Mouse (Mus musculus): ENCODE data around the gene Akap2. TPM values are rescaled to one million over a fixed set of nuclear protein-coding genes. Genes with fewer than 3 reads are reported as not detected.

The Akap2 gene
- polyA plus RNA-seq, 1 experiment from 2014 or later, result 1.5 TPM

GRCm38 (mm10) chr4:57895140-57895539 is 177.7 kb downstream of the Akap2 start:
- no peak for DNase-seq
- Histone ChIP-seq H3K9me3 (replicated peaks) (no peaks in the 10 kb centered on the region), H3K4me3 (replicated peaks) (no peak overlapping the region), H3K9ac (no peak overlapping the region), H3K4me1 (replicated peaks) (no peaks in the 10 kb centered on the region), H3K4me2 (no peak overlapping the region), H3K27ac (no peak overlapping the region), H3K36me3 (no peaks in the 10 kb centered on the region), H3K27me3 (no peaks in the 10 kb centered on the region)
- ATAC-seq (ENCODE audit: low read depth), result no peak
- WGBS (ENCODE audit: insufficient replicate concordance), result 47% methylated on average over 5 of the region's 5 CpGs

GRCm38 (mm10) chr4:57895902-57896301 is 178.4 kb downstream of the Akap2 start:
- WGBS (ENCODE audit: insufficient replicate concordance), result 59% methylated on average over 6 of the region's 6 CpGs
- ATAC-seq (ENCODE audit: low read depth) (no peak), DNase-seq (no peak)
- Histone ChIP-seq H3K27me3 (no peaks in the 10 kb centered on the region), H3K27ac (no peak overlapping the region), H3K9ac (no peak overlapping the region), H3K9me3 (replicated peaks) (no peaks in the 10 kb centered on the region), H3K4me3 (replicated peaks) (no peak overlapping the region), H3K4me2 (no peak overlapping the region), H3K4me1 (replicated peaks) (no peaks in the 10 kb centered on the region), H3K36me3 (no peaks in the 10 kb centered on the region)

GRCm38 (mm10) chr4:57896631-57897030 is 179.2 kb downstream of the Akap2 start:
- no peak overlapping the region for H3K4me3 ChIP-seq (replicated peaks)
- no peaks in the 10 kb centered on the region for H3K9me3 ChIP-seq (replicated peaks)
- ATAC-seq (ENCODE audit: low read depth) (no peak), DNase-seq (no peak)
- H3K4me1 ChIP-seq (replicated peaks), result no peaks in the 10 kb centered on the region
- H3K9ac ChIP-seq, result no peak overlapping the region
- no peaks in the 10 kb centered on the region for H3K27me3 ChIP-seq
- no peaks in the 10 kb centered on the region for H3K36me3 ChIP-seq
- no peak overlapping the region for H3K27ac ChIP-seq
- 70% methylated on average over 3 of the region's 3 CpGs for WGBS (ENCODE audit: insufficient replicate concordance)
- H3K4me2 ChIP-seq, result no peak overlapping the region

- Histone ChIP-seq H3K4me1 (replicated peaks) (no peaks in the 10 kb centered on the region), H3K27ac (no peak overlapping the region)
These were observed 183.8 kb downstream of the Akap2 start for GRCm38 (mm10) chr4:57901210-57901609.

GRCm38 (mm10) chr4:57902619-57903018 is 185.2 kb downstream of the Akap2 start:
- Histone ChIP-seq H3K4me3 (replicated peaks) (no peak overlapping the region), H3K9me3 (replicated peaks) (no peaks in the 10 kb centered on the region), H3K27ac (no peak overlapping the region), H3K36me3 (no peaks in the 10 kb centered on the region), H3K9ac (no peak overlapping the region), H3K4me2 (no peak overlapping the region), H3K27me3 (no peaks in the 10 kb centered on the region), H3K4me1 (replicated peaks) (no peaks in the 10 kb centered on the region)
- DNase-seq (no peak), ATAC-seq (ENCODE audit: low read depth) (no peak)
- 36% methylated on average over 5 of the region's 5 CpGs for WGBS (ENCODE audit: insufficient replicate concordance)

More at GRCm38 (mm10) chr4:57901210-57901609, 183.8 kb downstream of the Akap2 start:
- Histone ChIP-seq H3K4me3 (replicated peaks) (no peak overlapping the region), H3K4me2 (no peak overlapping the region), H3K9ac (no peak overlapping the region), H3K9me3 (replicated peaks) (no peaks in the 10 kb centered on the region), H3K27me3 (no peaks in the 10 kb centered on the region), H3K36me3 (no peaks in the 10 kb centered on the region)
- DNase-seq, result no peak
- ATAC-seq (ENCODE audit: low read depth), result no peak
- WGBS (ENCODE audit: insufficient replicate concordance), result 5% methylated on average over 4 of the region's 4 CpGs

- H3K27ac ChIP-seq, result no peak overlapping the region
- no peak overlapping the region for H3K4me3 ChIP-seq (replicated peaks)
- no peak for ATAC-seq (ENCODE audit: low read depth)
- H3K4me1 ChIP-seq (replicated peaks), result no peaks in the 10 kb centered on the region
- no peak overlapping the region for H3K9ac ChIP-seq
- no peaks in the 10 kb centered on the region for H3K9me3 ChIP-seq (replicated peaks)
- 4% methylated on average over 5 of the region's 5 CpGs for WGBS (ENCODE audit: insufficient replicate concordance)
- H3K36me3 ChIP-seq, result no peaks in the 10 kb centered on the region
- H3K4me2 ChIP-seq, result no peak overlapping the region
- DNase-seq, result peak; percentile 11
- no peaks in the 10 kb centered on the region for H3K27me3 ChIP-seq
These were observed 186.8 kb downstream of the Akap2 start for GRCm38 (mm10) chr4:57904211-57904610.

- DNase-seq, result no peak
- Histone ChIP-seq H3K4me2 (no peak overlapping the region), H3K4me3 (replicated peaks) (no peak overlapping the region), H3K9ac (no peak overlapping the region), H3K36me3 (no peaks in the 10 kb centered on the region), H3K9me3 (replicated peaks) (no peaks in the 10 kb centered on the region), H3K4me1 (replicated peaks) (no peaks in the 10 kb centered on the region), H3K27ac (no peak overlapping the region), H3K27me3 (no peaks in the 10 kb centered on the region)
- WGBS (ENCODE audit: insufficient replicate concordance), result 34% methylated on average over 9 of the region's 9 CpGs
- ATAC-seq (ENCODE audit: low read depth), result no peak
These were observed 187.2 kb downstream of the Akap2 start for GRCm38 (mm10) chr4:57904638-57905037.

- H3K9ac ChIP-seq, result no peak overlapping the region
- no peaks in the 10 kb centered on the region for H3K9me3 ChIP-seq (replicated peaks)
- H3K4me1 ChIP-seq (replicated peaks), result no peaks in the 10 kb centered on the region
- no peaks in the 10 kb centered on the region for H3K36me3 ChIP-seq
- H3K4me3 ChIP-seq (replicated peaks), result no peak overlapping the region
- WGBS (ENCODE audit: insufficient replicate concordance), result 40% methylated on average over 2 of the region's 2 CpGs
- ATAC-seq (ENCODE audit: low read depth) (no peak), DNase-seq (no peak)
- H3K4me2 ChIP-seq, result no peak overlapping the region
- no peak overlapping the region for H3K27ac ChIP-seq
- no peaks in the 10 kb centered on the region for H3K27me3 ChIP-seq
These were observed 189.3 kb downstream of the Akap2 start for GRCm38 (mm10) chr4:57906708-57907107.

- Histone ChIP-seq H3K9ac (no peak overlapping the region), H3K27ac (no peak overlapping the region), H3K36me3 (no peaks in the 10 kb centered on the region), H3K27me3 (no peaks in the 10 kb centered on the region), H3K9me3 (replicated peaks) (no peaks in the 10 kb centered on the region), H3K4me2 (no peak overlapping the region), H3K4me1 (replicated peaks) (no peaks in the 10 kb centered on the region), H3K4me3 (replicated peaks) (no peak overlapping the region)
- DNase-seq, result no peak
- no peak for ATAC-seq (ENCODE audit: low read depth)
- 22% methylated on average over 6 of the region's 6 CpGs for WGBS (ENCODE audit: insufficient replicate concordance)
These were observed 191.4 kb downstream of the Akap2 start for GRCm38 (mm10) chr4:57908860-57909259.

GRCm38 (mm10) chr4:57913021-57913420 is 195.6 kb downstream of the Akap2 start:
- H3K27ac ChIP-seq, result no peak overlapping the region
- DNase-seq (no peak), ATAC-seq (ENCODE audit: low read depth) (no peak)
- H3K4me3 ChIP-seq (replicated peaks), result no peak overlapping the region
- no peak overlapping the region for H3K4me2 ChIP-seq
- no peaks in the 10 kb centered on the region for H3K36me3 ChIP-seq
- no peaks in the 10 kb centered on the region for H3K9me3 ChIP-seq (replicated peaks)
- H3K4me1 ChIP-seq (replicated peaks), result no peaks in the 10 kb centered on the region
- no peak overlapping the region for H3K9ac ChIP-seq
- 0 out of 2 replicates have a peak, but pooled peaks cover 7% of the 10 kb centered on the region for H3K27me3 ChIP-seq

- no peak overlapping the region for H3K9ac ChIP-seq
- no peaks in the 10 kb centered on the region for H3K36me3 ChIP-seq
- 0 out of 2 replicates have a peak, but pooled peaks cover 7% of the 10 kb centered on the region for H3K27me3 ChIP-seq
- no peaks in the 10 kb centered on the region for H3K4me1 ChIP-seq (replicated peaks)
- no peak for ATAC-seq (ENCODE audit: low read depth)
- DNase-seq, result no peak
- H3K9me3 ChIP-seq (replicated peaks), result no peaks in the 10 kb centered on the region
- H3K4me3 ChIP-seq (replicated peaks), result no peak overlapping the region
- H3K4me2 ChIP-seq, result peak overlapping the region; percentile 37; the same call in 1 of the 2 replicates
- H3K27ac ChIP-seq, result no peak overlapping the region
- WGBS (ENCODE audit: insufficient replicate concordance), result 62% methylated on average over 9 of the region's 10 CpGs
These were observed 197.0 kb downstream of the Akap2 start for GRCm38 (mm10) chr4:57914193-57915190.
